9 mouse cellular contexts compared by ENCODE assay signal in the genomic region with DNA sequence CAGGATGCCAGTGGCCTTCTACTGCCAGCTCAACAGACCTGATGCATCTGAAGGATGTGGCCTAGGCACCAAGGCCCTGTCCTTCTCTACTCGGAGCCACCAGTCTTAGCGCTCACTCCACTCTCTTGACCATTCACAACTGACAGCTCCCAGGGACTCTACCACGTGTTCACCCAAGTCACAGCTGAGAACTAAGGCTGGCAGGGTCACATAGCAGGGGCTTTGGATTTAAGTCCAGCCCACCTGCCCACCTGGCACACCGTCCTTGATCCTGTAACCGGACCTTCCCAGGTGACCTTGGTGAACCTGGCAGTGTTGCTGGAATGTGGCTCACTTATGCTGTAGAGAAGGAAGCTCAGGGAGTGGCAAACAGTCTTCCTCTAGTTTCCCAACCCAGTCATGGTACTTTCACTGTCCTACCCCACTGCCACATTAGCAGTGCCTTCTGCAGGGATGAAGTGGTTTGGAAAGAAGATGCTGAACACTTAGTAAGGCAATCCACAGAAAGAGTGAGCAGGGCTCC. TPM values are rescaled to one million over a fixed set of nuclear protein-coding genes. Genes with fewer than 3 reads are reported as not detected.
DNase-seq lines count a peak whose midpoint lies in the region; ATAC-seq lines count a peak whose summit lies in the region.
"Had no signal": no experiment of that assay in that cellular context is flagged by ENCODE, and none has a peak within 500 bp of the region (broad histone marks: within the 10 kb centered on the region; RNA-seq: fewer than 3 reads in every experiment).

No protein-coding gene starts in this region.

- DNase-seq in heart, adult 18-20 months = no peak
- DNase-seq in midbrain, embryonic 11.5 days (ENCODE audit: low spot score, missing footprints) = no peak
- DNase-seq in right cerebral cortex, adult 18-20 months = no peak
- no peak for DNase-seq in cerebellum, postnatal 4 days (ENCODE audit: low spot score in 2 of 2)
- DNase-seq in right cerebral cortex, postnatal 10 days (ENCODE audit: low spot score in 2 of 2) = no peak

- peak overlapping the region; percentile 84 for H3K27ac ChIP-seq in heart, embryonic 12.5 days (ENCODE audit: poor library complexity, severe bottlenecking)
- peak overlapping the region; percentile 93 for H3K27ac ChIP-seq in embryonic facial prominence, embryonic 12.5 days
- peak overlapping the region; percentile 78 for H3K27ac ChIP-seq in hindbrain, embryonic 16.5 days (ENCODE audit: low read depth, low read length)
- H3K27ac ChIP-seq in midbrain, embryonic 11.5 days (ENCODE audit: low read depth, low read length) = peak overlapping the region; percentile 79

- peaks cover 4% of the 10 kb centered on the region; the same call in 1 of the 2 replicates for H3K36me3 ChIP-seq in heart, embryonic 12.5 days
- no peaks in the 10 kb centered on the region for H3K36me3 ChIP-seq in embryonic facial prominence, embryonic 12.5 days
- no peaks in the 10 kb centered on the region for H3K36me3 ChIP-seq in hindbrain, embryonic 16.5 days (ENCODE audit: control insufficient read depth, insufficient read depth, low read length)
- no peaks in the 10 kb centered on the region for H3K36me3 ChIP-seq in midbrain, embryonic 11.5 days (ENCODE audit: control insufficient read depth, insufficient read depth, low read length)

- 70% methylated on average over 5 of the region's 5 CpGs for WGBS in heart, embryonic 12.5 days
- WGBS in embryonic facial prominence, embryonic 12.5 days = 53% methylated on average over 5 of the region's 5 CpGs
- WGBS in hindbrain, embryonic 16.5 days = 68% methylated on average over 5 of the region's 5 CpGs
- 82% methylated on average over 5 of the region's 5 CpGs for WGBS in midbrain, embryonic 11.5 days

- peak overlapping the region; percentile 21 for H3K4me3 ChIP-seq in heart, embryonic 12.5 days
- peak overlapping the region; percentile 67 for H3K4me3 ChIP-seq in embryonic facial prominence, embryonic 12.5 days
- H3K4me3 ChIP-seq in hindbrain, embryonic 16.5 days (ENCODE audit: low read length) = peak overlapping the region; percentile 3; the same call in 1 of the 2 replicates
- peak overlapping the region; percentile 46 for H3K4me3 ChIP-seq in midbrain, embryonic 11.5 days (ENCODE audit: low read depth, low read length)

- H3K9me3 ChIP-seq in heart, embryonic 12.5 days (replicated peaks) = no peaks in the 10 kb centered on the region
- no peaks in the 10 kb centered on the region for H3K9me3 ChIP-seq in embryonic facial prominence, embryonic 12.5 days
- H3K9me3 ChIP-seq in hindbrain, embryonic 16.5 days (ENCODE audit: control insufficient read depth, low read length) = no peaks in the 10 kb centered on the region
- no peaks in the 10 kb centered on the region for H3K9me3 ChIP-seq in midbrain, embryonic 11.5 days (ENCODE audit: control insufficient read depth, low read length)

- peak overlapping the region; percentile 94 for H3K4me2 ChIP-seq in heart, embryonic 12.5 days
- peak overlapping the region; percentile 91 for H3K4me2 ChIP-seq in embryonic facial prominence, embryonic 12.5 days (replicated peaks)
- H3K4me2 ChIP-seq in hindbrain, embryonic 16.5 days (ENCODE audit: low read length) = peak overlapping the region; percentile 50
- peak overlapping the region; percentile 88 for H3K4me2 ChIP-seq in midbrain, embryonic 11.5 days

- no peaks in the 10 kb centered on the region for H3K27me3 ChIP-seq in heart, embryonic 12.5 days (replicated peaks)
- H3K27me3 ChIP-seq in embryonic facial prominence, embryonic 12.5 days = no peaks in the 10 kb centered on the region
- no peaks in the 10 kb centered on the region for H3K27me3 ChIP-seq in hindbrain, embryonic 16.5 days (replicated peaks; ENCODE audit: control insufficient read depth, insufficient read depth, low read length)
- no peaks in the 10 kb centered on the region for H3K27me3 ChIP-seq in midbrain, embryonic 11.5 days (ENCODE audit: control insufficient read depth, insufficient read depth, low read length)
- H3K27me3 ChIP-seq: CH12.LX had no signal

- peak; percentile 1; the same call in 1 of the 2 replicates for ATAC-seq in heart, embryonic 12.5 days (ENCODE audit: insufficient number of reproducible peaks, low FRiP score)
- no peak for ATAC-seq in embryonic facial prominence, embryonic 12.5 days (ENCODE audit: insufficient number of reproducible peaks, insufficient read depth, low FRiP score, low TSS enrichment)
- ATAC-seq in hindbrain, embryonic 16.5 days = no peak
- no peak for ATAC-seq in midbrain, embryonic 11.5 days (ENCODE audit: low FRiP score)

- H3K4me1 ChIP-seq in heart, embryonic 12.5 days (replicated peaks) = peaks cover 54% of the 10 kb centered on the region
- H3K4me1 ChIP-seq in embryonic facial prominence, embryonic 12.5 days = peaks cover 40% of the 10 kb centered on the region
- H3K4me1 ChIP-seq in hindbrain, embryonic 16.5 days (ENCODE audit: control insufficient read depth, insufficient read depth, low read depth, low read length) = peaks cover 29% of the 10 kb centered on the region
- peaks cover 33% of the 10 kb centered on the region for H3K4me1 ChIP-seq in midbrain, embryonic 11.5 days (ENCODE audit: control insufficient read depth, insufficient read depth, low read length)

- H3K9ac ChIP-seq in heart, embryonic 12.5 days = 0 out of 2 replicates have a peak overlapping the region, but pooled peaks have one; percentile 53
- peak overlapping the region; percentile 43; the same call in 1 of the 2 replicates for H3K9ac ChIP-seq in embryonic facial prominence, embryonic 12.5 days
- peak overlapping the region; percentile 51; the same call in 1 of the 2 replicates for H3K9ac ChIP-seq in hindbrain, embryonic 16.5 days (ENCODE audit: low read depth, low read length)
- H3K9ac ChIP-seq in midbrain, embryonic 11.5 days (ENCODE audit: low read length) = peak overlapping the region; percentile 44

RNA-seq across cellular contexts. Expression of a gene that starts 0.6 kb away (rescaled TPM):
- polyA plus RNA-seq in heart, embryonic 12.5 days (2016; fragmentation: Nextera tagmentation; extraction: Ambion mirVana) = 54.6 and 54.7 TPM in 2 replicates
- total RNA-seq in heart, adult 18-20 months (2021) = 10 to 100 TPM; 38.7 to 43.8 TPM
- 42.6 and 43.9 TPM in 2 replicates for polyA plus RNA-seq in embryonic facial prominence, embryonic 12.5 days (2016; fragmentation: Nextera tagmentation; extraction: Ambion mirVana)
- polyA plus RNA-seq in hindbrain, embryonic 16.5 days (2015; fragmentation: Nextera tagmentation; extraction: Ambion mirVana) = 13.4 and 20.5 TPM in 2 replicates
- polyA plus RNA-seq in midbrain, embryonic 11.5 days (2014; fragmentation: Nextera tagmentation; extraction: Ambion mirVana) = 17.0 and 18.8 TPM in 2 replicates

Comparison
In these comparisons a context has a peak if more than half of its experiments do, and no peak if none do; other contexts are left out.
1. H3K4me3 ChIP-seq: peak in every context shown above with its lines; median percentile 67 in embryonic facial prominence, embryonic 12.5 days; 46 in midbrain, embryonic 11.5 days; 21 in heart, embryonic 12.5 days; 3 in hindbrain, embryonic 16.5 days.